Mouse (Mus musculus) layer of hippocampus, adult 9-11 months (tissue): ENCODE measurements around the gene Bsn.

ENCODE experiments used
- DNase-seq: peaks from one replicate; pipeline ENCODE4 v3.0.0; 2022

Gene Bsn

GRCm38 (mm10) chr9:108083561-108083960 is 106.6 kb downstream of the Bsn start:
- no peak for DNase-seq

DNA sequence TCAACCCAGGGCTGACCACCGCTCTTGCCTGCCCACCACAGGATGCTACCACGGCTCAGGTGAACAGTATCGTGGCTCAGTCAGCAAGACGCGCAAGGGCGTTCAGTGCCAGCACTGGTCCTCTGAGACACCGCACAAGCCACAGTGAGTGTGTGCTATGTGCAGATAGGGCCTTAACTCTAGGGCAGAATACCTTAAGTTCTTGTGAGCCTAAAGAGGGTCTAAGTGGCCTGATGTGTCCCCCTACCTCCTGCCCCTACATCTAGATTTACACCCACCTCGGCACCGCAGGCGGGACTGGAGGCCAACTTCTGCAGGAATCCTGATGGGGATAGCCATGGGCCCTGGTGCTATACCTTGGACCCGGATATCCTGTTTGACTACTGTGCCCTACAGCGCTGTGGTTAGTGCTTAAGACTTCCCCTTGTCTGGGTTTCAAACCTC is 107.2 kb downstream of the Bsn start, which contains the start of gene Rnf123:
Rnf123 (minus strand) TSS at position 359 of the 444 bp plus-strand sequence.
- DNase-seq, result no peak

GRCm38 (mm10) chr9:108082549-108082948 is 107.6 kb downstream of the Bsn start:
- DNase-seq, result no peak

DNA sequence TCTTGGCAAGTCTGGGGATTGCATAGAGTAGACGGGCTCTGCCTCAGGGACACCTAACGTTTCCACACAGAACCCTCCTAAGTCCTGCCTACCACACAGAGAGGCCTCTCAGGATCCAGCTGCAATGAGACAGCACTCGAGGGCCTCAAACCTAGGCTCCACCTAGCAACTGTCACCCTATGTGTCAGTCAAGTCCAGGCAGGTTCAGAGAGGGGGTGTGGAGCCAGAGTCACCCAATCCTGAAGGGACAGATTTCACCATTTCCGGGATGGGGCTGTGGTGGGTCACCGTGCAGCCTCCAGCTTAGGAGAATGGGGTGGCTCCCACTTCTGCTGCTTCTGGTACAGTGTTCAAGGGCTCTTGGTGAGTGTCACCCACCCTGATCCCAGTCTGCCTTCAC is 110.0 kb downstream of the Bsn start, which contains the start of gene Mst1:
Mst1 (plus strand) TSS at position 269 of the 400 bp plus-strand sequence.
- no peak for DNase-seq

DNA sequence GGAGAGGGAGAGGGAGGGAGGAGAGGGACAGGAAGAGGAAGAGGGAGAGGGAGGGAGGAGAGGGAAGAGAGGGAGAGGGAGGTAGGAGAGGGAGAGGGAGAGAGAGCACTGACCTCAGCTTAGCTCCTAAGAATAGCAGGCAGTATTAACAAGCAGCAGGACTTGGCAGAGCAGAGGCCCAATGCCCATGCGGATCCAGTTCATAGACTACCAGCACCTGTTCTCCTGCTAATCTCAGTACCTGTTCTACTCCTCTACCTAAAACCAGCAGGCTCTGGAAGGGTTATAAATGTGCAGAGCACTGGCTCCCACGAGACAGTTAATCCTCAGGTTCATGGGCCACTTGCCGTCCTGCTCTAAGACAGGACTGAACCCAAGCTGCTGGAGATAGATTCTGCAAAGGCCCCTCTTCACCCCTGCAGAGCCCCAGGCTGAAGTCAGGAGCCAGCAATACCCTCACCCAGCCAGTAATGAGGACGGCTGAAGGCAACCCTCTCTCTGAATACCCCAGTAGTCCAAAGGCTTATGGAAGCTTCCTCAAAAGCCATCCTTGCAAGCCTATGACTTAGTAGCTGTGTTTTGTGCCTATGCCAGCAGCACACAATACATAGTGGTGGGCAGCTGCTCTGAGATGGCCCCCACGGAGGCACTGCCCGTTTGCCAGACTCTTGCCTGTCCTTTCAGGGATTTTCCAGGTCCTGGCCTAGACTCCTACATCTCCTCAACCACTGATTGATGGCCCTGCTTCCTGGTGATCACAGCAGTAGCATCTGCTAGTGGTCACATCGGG is 116.8 kb downstream of the Bsn start:
- no peak for DNase-seq

- DNase-seq, result no peak
These were observed 117.7 kb downstream of the Bsn start for GRCm38 (mm10) chr9:108072481-108072924.

GRCm38 (mm10) chr9:108071801-108072200 is 118.4 kb downstream of the Bsn start:
- DNase-seq, result no peak

DNA sequence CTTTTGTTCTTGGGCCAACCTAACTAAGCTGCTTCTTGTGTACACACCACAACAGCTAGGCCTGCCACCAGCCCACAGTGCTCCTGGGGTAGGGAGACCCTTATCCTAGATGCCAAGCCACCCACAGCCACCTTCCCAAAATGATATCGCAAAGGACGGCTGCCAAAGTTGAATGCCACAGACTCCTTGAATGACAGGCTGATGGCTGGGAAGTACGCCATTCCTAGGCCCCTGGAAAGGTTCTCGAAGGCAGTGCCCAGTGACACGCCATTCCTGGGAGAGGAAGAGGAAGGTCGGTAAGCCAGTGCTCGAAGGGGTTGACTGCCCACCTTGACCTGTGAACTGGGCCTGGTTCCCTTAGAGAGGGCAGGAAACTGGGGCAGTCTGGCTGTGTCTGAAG is 120.7 kb downstream of the Bsn start:
- DNase-seq, result no peak

GRCm38 (mm10) chr9:108069007-108069406 is 121.2 kb downstream of the Bsn start:
- DNase-seq, result no peak

DNA sequence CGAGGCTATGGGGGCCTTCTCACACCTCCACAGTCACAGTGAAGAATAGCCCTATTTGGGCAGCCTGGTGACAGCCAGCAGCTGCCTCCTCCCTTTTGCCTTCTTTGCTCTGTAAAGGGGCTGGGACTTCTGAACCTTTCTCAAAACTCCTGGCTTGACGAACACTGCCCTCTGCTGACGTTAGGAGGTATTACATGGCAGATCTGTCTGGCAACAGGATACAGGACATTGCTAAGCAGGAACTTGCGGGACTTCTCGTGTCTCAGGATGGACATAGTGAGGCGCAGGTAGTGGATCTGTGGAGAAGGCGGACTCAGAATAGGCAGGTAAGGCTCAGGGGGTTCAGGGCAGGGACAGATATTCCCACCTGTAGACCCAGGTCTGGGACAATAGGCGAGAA is 122.3 kb downstream of the Bsn start:
- DNase-seq, result peak; percentile 76

DNA sequence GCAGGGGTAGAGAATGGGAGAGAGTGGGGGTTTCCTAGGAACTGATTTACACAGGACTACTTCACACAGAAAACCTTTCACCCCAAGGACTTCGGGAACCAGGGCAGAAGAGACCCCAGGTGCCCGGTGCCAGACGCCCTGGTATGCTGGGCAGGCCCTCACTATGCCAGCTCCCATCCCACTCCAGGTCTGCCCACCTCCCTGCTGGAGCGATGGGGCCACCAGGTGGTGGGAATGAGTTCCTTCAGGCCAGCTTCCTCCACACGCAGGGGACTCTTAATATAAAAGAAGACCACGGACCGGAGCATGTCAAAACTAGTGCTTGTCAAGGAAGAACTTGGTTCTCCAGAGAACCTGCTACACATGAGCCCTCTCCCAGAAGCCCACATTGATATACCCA is 123.0 kb downstream of the Bsn start:
- DNase-seq, result no peak

DNA sequence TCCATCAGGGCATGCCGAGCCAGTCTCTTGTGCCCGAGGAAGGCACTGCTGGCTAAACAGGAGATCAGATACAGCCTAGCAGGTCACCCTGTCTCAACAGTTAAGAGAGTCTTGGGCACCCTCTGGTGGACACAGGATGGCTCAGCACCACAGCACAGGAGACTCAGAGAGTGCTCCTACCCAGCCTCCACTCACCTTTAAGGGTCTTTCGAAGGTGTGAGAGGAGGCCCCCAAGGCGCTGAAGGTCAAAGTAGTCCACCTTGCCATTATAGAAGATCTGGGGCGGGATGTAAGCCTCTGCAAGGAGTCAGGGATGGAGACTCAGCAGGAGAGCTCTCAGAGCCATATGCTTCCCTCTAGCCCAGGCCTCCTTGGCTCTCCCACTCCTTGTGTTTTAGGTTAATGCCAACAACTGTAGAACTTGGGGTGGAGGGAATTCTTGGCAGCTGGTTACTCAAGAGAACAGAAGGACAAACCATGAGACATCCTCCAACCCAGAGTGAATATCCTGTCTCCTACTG is 124.6 kb downstream of the Bsn start:
- DNase-seq, result peak; percentile 63

DNA sequence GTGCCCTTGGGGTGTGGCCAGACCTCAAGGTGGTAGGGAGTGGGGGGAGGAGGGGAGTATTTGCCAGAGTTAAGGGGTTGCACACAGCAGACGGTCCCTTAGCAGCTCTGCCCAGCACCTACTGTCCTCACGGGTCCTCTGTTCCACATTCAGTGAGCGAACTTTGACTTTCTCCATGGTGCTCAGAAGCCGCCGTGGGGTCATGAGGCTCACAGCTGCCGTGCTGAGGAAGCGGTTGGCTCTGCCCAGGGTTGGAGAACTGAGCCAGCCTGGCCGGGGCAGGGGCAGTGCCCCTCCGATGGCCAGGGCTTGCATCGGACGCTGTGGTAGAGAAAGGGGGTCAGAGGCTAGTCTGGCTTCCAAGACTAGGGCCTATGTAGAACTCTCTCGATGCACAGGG is 126.8 kb downstream of the Bsn start:
- no peak for DNase-seq

- DNase-seq, result no peak
These were observed 128.0 kb downstream of the Bsn start for GRCm38 (mm10) chr9:108062142-108062541.

GRCm38 (mm10) chr9:108058291-108058690 is 131.9 kb downstream of the Bsn start:
- no peak for DNase-seq

GRCm38 (mm10) chr9:108057262-108057562 is 133.0 kb downstream of the Bsn start:
- no peak for DNase-seq

DNA sequence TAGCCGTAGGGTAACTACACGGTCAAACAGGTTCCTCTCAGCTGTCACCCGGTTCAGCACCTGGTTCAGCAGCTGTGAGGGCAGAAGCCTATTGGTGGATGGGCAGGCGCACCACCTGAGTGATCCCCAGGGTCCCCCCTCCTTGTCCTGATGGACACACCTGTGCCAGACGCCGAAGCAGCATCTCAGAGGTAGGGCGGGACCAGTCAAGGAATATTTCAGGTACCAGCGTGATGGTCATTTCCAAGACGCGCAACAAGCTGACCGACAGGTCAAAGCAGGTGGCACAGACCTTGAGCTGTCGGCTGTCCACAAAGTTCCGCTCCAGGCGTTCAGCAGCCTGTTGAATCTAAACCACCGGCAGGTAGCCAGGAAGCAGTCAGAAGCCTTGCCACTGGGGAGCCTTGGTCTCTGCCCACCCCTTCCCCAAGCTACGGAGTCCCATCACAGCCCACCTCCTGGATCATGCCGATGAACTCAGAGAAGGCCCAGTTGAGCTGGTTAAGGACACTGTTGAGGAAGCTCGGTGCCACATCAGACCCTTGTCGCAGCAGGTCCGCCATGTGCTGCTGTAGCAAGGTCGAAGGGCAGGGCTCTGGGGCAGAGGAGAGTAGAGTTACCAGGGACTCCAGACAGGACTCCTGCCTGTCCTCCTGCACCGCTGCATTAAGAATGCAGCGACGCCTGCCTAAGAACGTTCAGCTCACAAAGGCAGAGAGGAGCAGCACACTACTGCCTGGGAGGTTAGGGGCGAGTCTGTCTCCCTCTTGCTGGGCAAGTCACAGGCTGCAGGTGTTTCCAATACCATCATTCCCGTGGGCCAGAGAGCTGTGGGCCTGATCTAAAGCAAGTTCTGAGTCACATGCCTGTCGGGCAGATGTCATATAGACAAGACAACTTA is 133.6 kb downstream of the Bsn start:
- DNase-seq, result no peak

DNA sequence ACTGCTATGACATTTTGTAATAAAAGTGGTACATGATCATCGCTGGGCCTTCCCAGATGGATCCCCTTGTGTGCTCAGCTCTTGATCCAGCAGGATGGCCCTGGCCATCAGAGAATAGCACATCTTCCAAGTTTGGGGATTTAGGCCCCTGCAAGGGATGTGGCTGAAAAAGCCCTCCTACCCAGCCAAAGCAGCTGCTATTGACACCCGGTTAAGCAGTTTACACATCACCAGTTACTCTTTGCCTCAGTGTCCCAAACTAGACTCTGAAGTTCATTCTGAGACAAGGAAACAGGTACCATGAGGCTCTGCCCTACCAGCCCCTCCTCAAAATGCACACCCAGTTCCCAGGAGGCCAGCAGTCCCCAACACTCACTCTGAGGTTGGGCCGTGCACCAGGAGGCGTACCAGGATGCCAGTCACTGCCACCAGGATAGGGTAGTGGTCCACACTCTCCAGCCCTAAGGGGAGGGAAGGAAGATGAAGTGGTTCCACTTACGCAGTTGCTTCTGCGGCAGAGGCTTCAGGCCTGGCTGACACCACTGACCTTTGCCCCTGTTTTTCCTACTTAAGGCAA is 134.4 kb downstream of the Bsn start:
- no peak for DNase-seq

DNA sequence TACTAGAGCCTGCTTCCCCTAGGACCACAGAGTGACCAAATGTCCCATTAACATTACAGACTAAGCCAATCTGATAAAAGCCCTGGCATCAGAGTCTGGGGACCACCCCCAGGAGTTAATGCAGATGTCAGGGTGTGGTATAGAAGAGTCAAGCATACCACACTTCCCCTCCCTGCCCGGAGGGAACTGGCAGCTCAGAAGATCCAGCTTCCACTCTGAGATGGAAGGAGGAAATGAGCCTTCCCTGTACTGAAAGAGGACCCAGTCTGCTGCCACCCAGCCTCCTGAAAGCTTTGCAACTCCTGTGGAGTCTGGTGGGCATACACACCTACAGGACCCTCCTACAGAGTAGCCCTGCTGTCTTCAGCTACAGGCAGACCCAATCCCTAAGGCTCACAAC is 135.1 kb downstream of the Bsn start:
- no peak for DNase-seq

DNA sequence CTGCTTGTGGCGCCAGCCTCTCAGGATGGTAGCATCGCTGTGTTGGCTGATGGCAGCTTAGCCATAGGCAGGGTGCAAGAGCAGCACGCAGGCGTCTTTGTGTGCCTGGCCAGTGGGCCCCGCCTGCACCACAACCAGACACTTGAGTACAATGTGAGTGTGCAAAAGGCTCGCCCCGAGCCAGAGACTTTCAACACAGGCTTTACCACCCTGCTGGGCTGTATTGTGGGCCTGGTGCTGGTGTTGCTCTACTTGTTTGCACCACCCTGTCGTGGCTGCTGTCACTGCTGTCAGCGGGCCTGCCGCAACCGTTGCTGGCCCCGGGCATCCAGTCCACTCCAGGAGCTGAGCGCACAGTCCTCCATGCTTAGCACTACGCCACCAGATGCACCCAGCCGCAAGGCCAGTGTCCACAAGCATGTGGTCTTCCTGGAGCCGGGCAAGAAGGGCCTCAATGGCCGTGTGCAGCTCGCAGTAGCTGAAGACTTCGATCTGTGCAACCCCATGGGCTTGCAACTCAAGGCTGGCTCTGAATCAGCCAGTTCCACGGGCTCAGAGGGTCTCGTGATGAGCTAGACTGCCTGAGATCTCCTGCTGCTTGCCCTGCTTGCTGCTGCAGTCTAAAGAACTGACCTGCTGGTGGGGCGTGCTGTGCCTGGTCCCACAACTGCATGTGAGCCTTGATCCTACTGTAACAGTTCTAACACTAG is 135.7 kb downstream of the Bsn start:
- DNase-seq, result no peak

GRCm38 (mm10) chr9:108053665-108054225 is 136.4 kb downstream of the Bsn start:
- no peak for DNase-seq
